Mouse (Mus musculus): ENCODE results near the gene Asah2. TPM values are rescaled to one million over a fixed set of nuclear protein-coding genes. Genes with fewer than 3 reads are reported as not detected.

The Asah2 gene
- total and polyA plus RNA-seq, 3 experiments, result 0.38 to 0.73 (median 0.63) TPM

- in situ Hi-C loops (cut with MboI; ENCODE audit: low pct_ligation_motif_present, low pct_unique_long_range_greater_than_20kb, low sequenced_read_pairs) (no loop called here), dilution Hi-C loops (cut with MboI; ENCODE audit: extremely low pct_ligation_motif_present, extremely low pct_unique_long_range_greater_than_20kb, low sequenced_read_pairs) (no loop called here)
- Histone ChIP-seq H3K9me3 (replicated peaks; ENCODE audit: low read length) (no peaks in the 10 kb centered on the region), H3K36me3 (replicated peaks in 1 of 2; ENCODE audit: control insufficient read depth in 1 of 2, insufficient read depth in 1 of 2, low read length in 1 of 2) (peaks cover 0 to 5% of the 10 kb centered on the region in 2 experiments), H3K27me3 (replicated peaks) (no peaks in the 10 kb centered on the region), H3K4me2 (ENCODE audit: insufficient read depth, low read depth, poor library complexity, severe bottlenecking) (no peak overlapping the region), H3K9ac (ENCODE audit: insufficient read depth, low read depth) (no peak overlapping the region), H3K79me2 (replicated peaks; ENCODE audit: control insufficient read depth, extremely low read depth, insufficient read depth, poor library complexity, severe bottlenecking) (no peaks in the 10 kb centered on the region), H3K4me3 (replicated peaks in 1 of 3; ENCODE audit: low read depth in 2 of 3, low read length in 2 of 3, poor library complexity in 1 of 3) (no peak overlapping the region), H3K4me1 (ENCODE audit: control insufficient read depth in 1 of 2, insufficient read depth in 2 of 2) (peaks cover 0 to 21% of the 10 kb centered on the region in 2 experiments; a peak in 2 of 4 replicates), H3K27ac (ENCODE audit: insufficient read depth, low read depth) (no peak overlapping the region)
- TF ChIP-seq JUN (IDR thresholded peaks at IDR 0.05; ENCODE audit: insufficient read depth, low read depth, low read length), result no peak
- TF ChIP-seq TBP (conservative IDR thresholded peaks at IDR 0.05; ENCODE audit: low read depth, low read length), result no peak
- no peak for TF ChIP-seq MAFK (IDR thresholded peaks at IDR 0.05; ENCODE audit: insufficient replicate concordance, low read length)
- TF ChIP-seq USF1 (IDR thresholded peaks at IDR 0.05; ENCODE audit: low read depth, low read length), result no peak
- TF ChIP-seq EP300 (IDR thresholded peaks at IDR 0.05; ENCODE audit: low read length), result no peak
- no peak for TF ChIP-seq HCFC1 (IDR thresholded peaks at IDR 0.05; ENCODE audit: low read depth, low read length)
- TF ChIP-seq CHD1 (IDR thresholded peaks at IDR 0.05; ENCODE audit: low read depth, low read length), result no peak
- TF ChIP-seq MYC (IDR thresholded peaks at IDR 0.05; ENCODE audit: low read depth, low read length), result no peak
- no peak for TF ChIP-seq ELF1 (IDR thresholded peaks at IDR 0.05; ENCODE audit: low read depth, low read length)
- TF ChIP-seq ZMIZ1 (IDR thresholded peaks at IDR 0.05; ENCODE audit: low read depth, low read length), result no peak
- TF ChIP-seq TCF12 (IDR thresholded peaks at IDR 0.05; ENCODE audit: low read depth, low read length), result no peak
- DNase-seq (ENCODE audit: extremely low read depth), result no peak
These were observed 29.9 kb upstream of the Asah2 start for GRCm38 (mm10) chr19:32137904-32138303.

- Histone ChIP-seq H3K36me3 (replicated peaks in 1 of 2; ENCODE audit: control insufficient read depth in 1 of 2, insufficient read depth in 1 of 2, low read length in 1 of 2) (peaks cover 0 to 5% of the 10 kb centered on the region in 2 experiments), H3K79me2 (replicated peaks; ENCODE audit: control insufficient read depth, extremely low read depth, insufficient read depth, poor library complexity, severe bottlenecking) (no peaks in the 10 kb centered on the region), H3K27ac (ENCODE audit: insufficient read depth, low read depth) (no peak overlapping the region), H3K4me2 (ENCODE audit: insufficient read depth, low read depth, poor library complexity, severe bottlenecking) (no peak overlapping the region), H3K9me3 (replicated peaks; ENCODE audit: low read length) (no peaks in the 10 kb centered on the region), H3K9ac (ENCODE audit: insufficient read depth, low read depth) (no peak overlapping the region), H3K4me3 (replicated peaks in 1 of 3; ENCODE audit: low read depth in 2 of 3, low read length in 2 of 3, poor library complexity in 1 of 3) (no peak overlapping the region), H3K4me1 (ENCODE audit: control insufficient read depth in 1 of 2, insufficient read depth in 2 of 2) (peaks cover 0 to 17% of the 10 kb centered on the region in 2 experiments; a peak in 2 of 4 replicates), H3K27me3 (replicated peaks) (no peaks in the 10 kb centered on the region)
- TF ChIP-seq JUND (conservative IDR thresholded peaks at IDR 0.05; ENCODE audit: low read depth, low read length) (no peak), ZKSCAN1 (IDR thresholded peaks at IDR 0.05; ENCODE audit: borderline replicate concordance, low read depth, low read length) (no peak), MAFK (IDR thresholded peaks at IDR 0.05; ENCODE audit: insufficient replicate concordance, low read length) (no peak), CHD1 (IDR thresholded peaks at IDR 0.05; ENCODE audit: low read depth, low read length) (no peak), MXI1 (IDR thresholded peaks at IDR 0.05; ENCODE audit: low read depth, low read length) (no peak), CHD2 (IDR thresholded peaks at IDR 0.05; ENCODE audit: low read length) (no peak), USF1 (IDR thresholded peaks at IDR 0.05; ENCODE audit: low read depth, low read length) (no peak), ETS1 (conservative IDR thresholded peaks at IDR 0.05; ENCODE audit: low read depth, low read length) (no peak), MEF2A (IDR thresholded peaks at IDR 0.05; ENCODE audit: borderline replicate concordance, low read depth, low read length) (no peak), SIN3A (IDR thresholded peaks at IDR 0.05; ENCODE audit: low read length) (no peak), EP300 (IDR thresholded peaks at IDR 0.05; ENCODE audit: low read length) (no peak), ZMIZ1 (IDR thresholded peaks at IDR 0.05; ENCODE audit: low read depth, low read length) (no peak)
- DNase-seq (ENCODE audit: extremely low read depth), result no peak
- in situ Hi-C loops (cut with MboI; ENCODE audit: low pct_ligation_motif_present, low pct_unique_long_range_greater_than_20kb, low sequenced_read_pairs) (no loop called here), dilution Hi-C loops (cut with MboI; ENCODE audit: extremely low pct_ligation_motif_present, extremely low pct_unique_long_range_greater_than_20kb, low sequenced_read_pairs) (no loop called here)
These were observed 29.0 kb upstream of the Asah2 start for GRCm38 (mm10) chr19:32136888-32137625.

Data from CH12.LX (cell line).